ENCODE assay signal across 8 mouse cellular contexts in the genomic region with DNA sequence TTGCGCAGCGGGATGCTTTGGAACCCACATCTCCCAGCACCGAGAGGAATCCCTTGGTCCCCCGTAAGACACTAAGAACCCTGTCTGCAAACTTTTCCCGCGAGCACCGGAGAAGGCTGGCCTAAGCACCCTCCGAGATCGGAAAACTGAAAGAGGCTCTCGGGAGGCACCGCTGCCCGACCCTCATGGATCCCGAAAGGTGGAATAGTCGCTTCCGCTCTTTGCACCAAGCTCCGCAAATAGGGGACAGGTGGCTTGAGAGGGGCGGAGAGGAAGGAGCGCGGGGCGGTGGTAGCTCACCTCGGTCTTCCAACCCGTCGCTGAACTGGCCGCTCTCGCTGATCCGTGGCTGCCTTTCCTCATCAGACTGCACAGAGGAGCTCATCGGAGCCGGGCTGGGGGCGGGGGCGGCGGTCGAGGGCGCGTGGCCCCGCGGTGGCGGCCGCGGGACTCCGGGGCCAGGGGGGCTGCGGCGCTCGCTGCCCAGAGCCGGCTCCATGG. TPM values are rescaled to one million over a fixed set of nuclear protein-coding genes. Genes with fewer than 3 reads are reported as not detected.
DNase-seq lines count a peak whose midpoint lies in the region; ATAC-seq and TF ChIP-seq lines count a peak whose summit lies in the region.

No protein-coding gene starts in this region.

- WGBS in forebrain, embryonic 10.5 days, result under 1% methylated on average over 43 of the region's 44 CpGs
- WGBS in kidney, embryonic 14.5 days, result 2% methylated on average over 39 of the region's 44 CpGs
- under 1% methylated on average over 42 of the region's 44 CpGs for WGBS in stomach, embryonic 15.5 days

- H3K9ac ChIP-seq in kidney, embryonic 14.5 days (ENCODE audit: low read depth, low read length), result peak overlapping the region; percentile 12; the same call in 1 of the 2 replicates
- H3K9ac ChIP-seq in stomach, embryonic 15.5 days, result 0 out of 2 replicates have a peak overlapping the region, but pooled peaks have one; percentile 9

- H3K4me3 ChIP-seq in layer of hippocampus, adult 2 months, result peak overlapping the region; percentile 56
- peak overlapping the region; percentile 67 for H3K4me3 ChIP-seq in forebrain, embryonic 10.5 days
- peak overlapping the region; percentile 50 for H3K4me3 ChIP-seq in kidney, embryonic 14.5 days (ENCODE audit: low read length)
- H3K4me3 ChIP-seq in stomach, embryonic 15.5 days (replicated peaks), result peak overlapping the region; percentile 52

- H3K27me3 ChIP-seq in forebrain, embryonic 10.5 days (ENCODE audit: poor library complexity, severe bottlenecking), result peaks cover 71% of the 10 kb centered on the region
- H3K27me3 ChIP-seq in kidney, embryonic 14.5 days (ENCODE audit: control insufficient read depth, insufficient read depth, low read length), result peaks cover 66% of the 10 kb centered on the region
- H3K27me3 ChIP-seq in stomach, embryonic 15.5 days (replicated peaks), result peaks cover 54% of the 10 kb centered on the region

- H3K36me3 ChIP-seq in forebrain, embryonic 10.5 days (replicated peaks), result no peaks in the 10 kb centered on the region
- H3K36me3 ChIP-seq in kidney, embryonic 14.5 days (ENCODE audit: control insufficient read depth, insufficient read depth, low read length), result no peaks in the 10 kb centered on the region
- H3K36me3 ChIP-seq in stomach, embryonic 15.5 days, result no peaks in the 10 kb centered on the region

- peak overlapping the region; percentile 97 for H3K4me2 ChIP-seq in kidney, embryonic 14.5 days (replicated peaks; ENCODE audit: low read depth, low read length)
- H3K4me2 ChIP-seq in stomach, embryonic 15.5 days, result peak overlapping the region; percentile 99

- TF ChIP-seq CTCF in layer of hippocampus, adult 2 months (conservative IDR thresholded peaks at IDR 0.05), result no peak

- no peaks in the 10 kb centered on the region for H3K9me3 ChIP-seq in forebrain, embryonic 10.5 days
- peaks cover 2% of the 10 kb centered on the region; the same call in 1 of the 2 replicates for H3K9me3 ChIP-seq in kidney, embryonic 14.5 days (ENCODE audit: control insufficient read depth, low read length)
- H3K9me3 ChIP-seq in stomach, embryonic 15.5 days, result no peaks in the 10 kb centered on the region

- peak overlapping the region; percentile 28; the same call in 1 of the 2 replicates for H3K27ac ChIP-seq in layer of hippocampus, adult 2 months
- peak overlapping the region; percentile 84 for H3K27ac ChIP-seq in forebrain, embryonic 10.5 days
- H3K27ac ChIP-seq in kidney, embryonic 14.5 days (ENCODE audit: low read depth, low read length), result no peak overlapping the region
- H3K27ac ChIP-seq in stomach, embryonic 15.5 days, result no peak overlapping the region

- peak; percentile 53 for ATAC-seq in kidney, embryonic 14.5 days (ENCODE audit: low FRiP score, low TSS enrichment)
- no peak for ATAC-seq in stomach, embryonic 15.5 days (ENCODE audit: insufficient read depth, low FRiP score, low read depth)

- H3K4me1 ChIP-seq in forebrain, embryonic 10.5 days, result peaks cover 45% of the 10 kb centered on the region
- peaks cover 5% of the 10 kb centered on the region; the same call in 1 of the 2 replicates for H3K4me1 ChIP-seq in kidney, embryonic 14.5 days (ENCODE audit: control insufficient read depth, insufficient read depth, low read length)
- peaks cover 10% of the 10 kb centered on the region; the same call in 1 of the 2 replicates for H3K4me1 ChIP-seq in stomach, embryonic 15.5 days

- DNase-seq in layer of hippocampus, adult 2 months (ENCODE audit: low spot score in 2 of 2), result peak in 1 of 2 experiments; percentile 18
- DNase-seq in layer of hippocampus, adult 9-11 months, result no peak
- peak; percentile 61 for DNase-seq in brain, adult 2 months (ENCODE audit: low read depth, low spot score)
- DNase-seq in forebrain, embryonic 10.5 days (ENCODE audit: extremely low spot score, low spot score), result peak; percentile 53
- DNase-seq in lung, postnatal 36 days, result peak; percentile 12
- no peak for DNase-seq in left cerebral cortex, adult 9 months (ENCODE audit: low spot score in 2 of 2)

RNA-seq across cellular contexts. Expression of gene Tmem163, which starts 2.2 kb away (rescaled TPM):
- 1 to 10 TPM; 5.4 to 6.6 TPM for total RNA-seq in layer of hippocampus, adult 2 months (2021)
- 9.8 and 9.9 TPM in 2 replicates for polyA plus RNA-seq in forebrain, embryonic 10.5 days (2016; fragmentation: Nextera tagmentation; extraction: Ambion mirVana)
- polyA plus RNA-seq in kidney, embryonic 14.5 days (2014; fragmentation: Nextera tagmentation; extraction: Ambion mirVana), result 0.59 and 0.62 TPM in 2 replicates
- polyA plus RNA-seq in stomach, embryonic 15.5 days (2015; fragmentation: Nextera tagmentation; extraction: Ambion mirVana), result 0.63 and 0.99 TPM in 2 replicates

RNA-seq across cellular contexts. Expression of gene Acmsd, which starts 52.0 kb away (rescaled TPM):
- total RNA-seq in layer of hippocampus, adult 2 months (2021), result not detected
- 0.07 and 0.46 TPM in 2 replicates for polyA plus RNA-seq in forebrain, embryonic 10.5 days (2016; fragmentation: Nextera tagmentation; extraction: Ambion mirVana)
- polyA plus RNA-seq in kidney, embryonic 14.5 days (2014; fragmentation: Nextera tagmentation; extraction: Ambion mirVana), result not detected in 2 replicates
- polyA plus RNA-seq in stomach, embryonic 15.5 days (2015; fragmentation: Nextera tagmentation; extraction: Ambion mirVana), result 0.44 and 0.69 TPM in 2 replicates

Comparison
In these comparisons a context has a peak if more than half of its experiments do, and no peak if none do; other contexts are left out.
1. DNase-seq: peak in brain, adult 2 months (single experiment), forebrain, embryonic 10.5 days (single experiment) and lung, postnatal 36 days (single experiment); none in layer of hippocampus, adult 9-11 months (single experiment) and left cerebral cortex, adult 9 months (0 of 2).
2. H3K27ac ChIP-seq: peak in layer of hippocampus, adult 2 months (single experiment) and forebrain, embryonic 10.5 days (single experiment); none in kidney, embryonic 14.5 days (single experiment) and stomach, embryonic 15.5 days (single experiment).
3. Peak in every context shown above with its lines, with median percentiles within 50 percentile points of each other: H3K4me3 ChIP-seq.